Mouse (Mus musculus) layer of hippocampus, adult 9-11 months (tissue): ENCODE data around the gene Opcml.

Experiments
- DNase-seq: peaks from one replicate; pipeline ENCODE4 v3.0.0; 2022

Gene Opcml

GRCm38 (mm10) chr9:28680309-28680708, 889.7 kb downstream of the Opcml start:
- DNase-seq = no peak

- DNase-seq = no peak
Observed at GRCm38 (mm10) chr9:28681252-28682037, 890.9 kb downstream of the Opcml start.

- DNase-seq = no peak
Observed at GRCm38 (mm10) chr9:28683951-28684470, 893.4 kb downstream of the Opcml start.

GRCm38 (mm10) chr9:28686942-28687611, 896.5 kb downstream of the Opcml start:
- no peak for DNase-seq

- no peak for DNase-seq
Observed at GRCm38 (mm10) chr9:28690134-28690533, 899.6 kb downstream of the Opcml start.

GRCm38 (mm10) chr9:28705796-28706195, 915.2 kb downstream of the Opcml start:
- no peak for DNase-seq

GRCm38 (mm10) chr9:28714544-28714943, 924.0 kb downstream of the Opcml start:
- no peak for DNase-seq

- no peak for DNase-seq
Observed at GRCm38 (mm10) chr9:28720186-28720585, 929.6 kb downstream of the Opcml start.

- DNase-seq = no peak
Observed at GRCm38 (mm10) chr9:28731811-28732602, 941.4 kb downstream of the Opcml start.

- DNase-seq = peak; percentile 20
Observed at GRCm38 (mm10) chr9:28737955-28738354, 947.4 kb downstream of the Opcml start.

GRCm38 (mm10) chr9:28738451-28738860, 947.9 kb downstream of the Opcml start:
- peak; percentile 72 for DNase-seq

- DNase-seq = no peak
Observed at GRCm38 (mm10) chr9:28744771-28745170, 954.2 kb downstream of the Opcml start.

- peak; percentile 29 for DNase-seq
Observed at GRCm38 (mm10) chr9:28748902-28749301, 958.3 kb downstream of the Opcml start.

GRCm38 (mm10) chr9:28752908-28753307, 962.3 kb downstream of the Opcml start:
- DNase-seq = no peak

GRCm38 (mm10) chr9:28756841-28757451, 966.4 kb downstream of the Opcml start:
- no peak for DNase-seq

GRCm38 (mm10) chr9:28761460-28761859, 970.9 kb downstream of the Opcml start:
- DNase-seq = no peak

GRCm38 (mm10) chr9:28764149-28764548, 973.6 kb downstream of the Opcml start:
- no peak for DNase-seq

GRCm38 (mm10) chr9:28776517-28777503, 986.2 kb downstream of the Opcml start:
- DNase-seq = no peak

GRCm38 (mm10) chr9:28783834-28784233, 993.3 kb downstream of the Opcml start:
- no peak for DNase-seq

GRCm38 (mm10) chr9:28789439-28789838, 998.9 kb downstream of the Opcml start:
- no peak for DNase-seq

GRCm38 (mm10) chr9:28800100-28800499, 1009.5 kb downstream of the Opcml start:
- no peak for DNase-seq

GRCm38 (mm10) chr9:28806666-28807065, 1016.1 kb downstream of the Opcml start:
- no peak for DNase-seq
